Mouse (Mus musculus): Measurements from ENCODE around the gene Rc3h2.

Gene Rc3h2

GRCm38 (mm10) chr2:37338497-37339187, 84.1 kb downstream of the Rc3h2 start:
- DNase-seq (ENCODE audit: low read depth): peak; percentile 75

GRCm38 (mm10) chr2:37333321-37333720, 89.4 kb downstream of the Rc3h2 start:
- no peak for DNase-seq (ENCODE audit: low read depth)

GRCm38 (mm10) chr2:37326215-37326614, 96.5 kb downstream of the Rc3h2 start, which contains the start of gene Olfr368:
TSS of gene Olfr368 (plus strand) at chr2:37326515.
- no peak for DNase-seq (ENCODE audit: low read depth)

All from 416B (cell line).